Mouse (Mus musculus) kidney, postnatal 14 days (tissue): ENCODE measurements around the gene Parn.
"Not testable (repeated sequence)": the region's sequence is repeated elsewhere in the genome, so short reads cannot be mapped to it uniquely, and the experiment has no call there.

Experiments used
- DNase-seq: peaks from one replicate; pipeline ENCODE4 v3.0.0; 2022; ENCODE audit warnings: mixed read lengths

Parn gene

GRCm38 (mm10) chr16:13667878-13668343 lies at the start of gene Parn:
Parn (minus strand) TSS chr16:13668170.
- DNase-seq = peak; percentile 95

GRCm38 (mm10) chr16:13716821-13717553 lies 49.0 kb upstream of the Parn start:
- DNase-seq = no peak

GRCm38 (mm10) chr16:13714910-13715309 lies 46.9 kb upstream of the Parn start:
- no peak for DNase-seq

- DNase-seq = no peak
Measured at GRCm38 (mm10) chr16:13704676-13705075, 36.7 kb upstream of the Parn start.

- DNase-seq = peak; percentile 13
Measured at GRCm38 (mm10) chr16:13702184-13702583, 34.2 kb upstream of the Parn start.

- no peak for DNase-seq
Measured at GRCm38 (mm10) chr16:13698998-13699397, 31.0 kb upstream of the Parn start.

- no peak for DNase-seq
Measured at GRCm38 (mm10) chr16:13678601-13679319, 10.8 kb upstream of the Parn start.

GRCm38 (mm10) chr16:13674511-13674910 lies 6.5 kb upstream of the Parn start:
- DNase-seq = no peak

GRCm38 (mm10) chr16:13673114-13673513 lies 5.1 kb upstream of the Parn start:
- no peak for DNase-seq

- DNase-seq = peak; percentile 71
Measured at GRCm38 (mm10) chr16:13672386-13672898, 4.5 kb upstream of the Parn start.

- peak; percentile 95 for DNase-seq
Measured at GRCm38 (mm10) chr16:13671685-13672385, 3.9 kb upstream of the Parn start, which contains the start of the genes Bfar and 3110001I22Rik. Bfar (plus strand) TSS chr16:13671858. 3110001I22Rik (plus strand) TSS chr16:13671929.

GRCm38 (mm10) chr16:13670896-13671295 lies 2.9 kb upstream of the Parn start:
- DNase-seq = not testable (repeated sequence)

GRCm38 (mm10) chr16:13669282-13669681 lies 1.3 kb upstream of the Parn start:
- no peak for DNase-seq

GRCm38 (mm10) chr16:13668402-13669108 lies 585 bp upstream of the Parn start:
- DNase-seq = peak; percentile 7

GRCm38 (mm10) chr16:13660736-13661135 lies 7.2 kb downstream of the Parn start:
- DNase-seq = no peak

GRCm38 (mm10) chr16:13658886-13659285 lies 9.1 kb downstream of the Parn start:
- no peak for DNase-seq

GRCm38 (mm10) chr16:13645930-13646329 lies 22.0 kb downstream of the Parn start:
- no peak for DNase-seq

- no peak for DNase-seq
Measured at GRCm38 (mm10) chr16:13644474-13644873, 23.5 kb downstream of the Parn start.

- no peak for DNase-seq
Measured at GRCm38 (mm10) chr16:13640064-13640463, 27.9 kb downstream of the Parn start.

- DNase-seq = no peak
Measured at GRCm38 (mm10) chr16:13639508-13639907, 28.5 kb downstream of the Parn start.

GRCm38 (mm10) chr16:13638198-13638597 lies 29.8 kb downstream of the Parn start:
- DNase-seq = not testable (repeated sequence)

- DNase-seq = no peak
Measured at GRCm38 (mm10) chr16:13628345-13628744, 39.6 kb downstream of the Parn start.
